Mouse (Mus musculus): ENCODE measurements at regions not wholly inside any gene's neighbourhood (a gene's known extent, or its start where the extent isn't known, plus 50 kb on each side); places are given as distances from the start of the nearest gene placed in this dataset.

GRCm38 (mm10) chr16:8176126-8176525 lies 248.8 kb downstream of the Tmem114 start:
- Histone ChIP-seq H3K9ac (no peak overlapping the region), H3K4me1 (ENCODE audit: insufficient read depth) (no peaks in the 10 kb centered on the region), H3K36me3 (ENCODE audit: insufficient read depth) (no peaks in the 10 kb centered on the region), H3K27me3 (ENCODE audit: insufficient read depth, low read length) (no peaks in the 10 kb centered on the region), H3K4me3 (ENCODE audit: low read depth, low read length) (no peak overlapping the region), H3K4me2 (ENCODE audit: low read depth) (no peak overlapping the region), H3K9me3 (ENCODE audit: low read length) (no peaks in the 10 kb centered on the region), H3K27ac (ENCODE audit: low read depth, low read length) (no peak overlapping the region)
- ATAC-seq (no peak), DNase-seq (no peak)
- TF ChIP-seq CTCF (IDR thresholded peaks at IDR 0.05; ENCODE audit: low read depth): no peak
- 69% methylated on average over 6 of the region's 6 CpGs for WGBS

Data from forebrain, postnatal 0 days (tissue).